Mouse (Mus musculus) E14TG2a.4 (cell line): ENCODE measurements around the gene Nfkb2.

Source experiments
- CTCF ChIP-seq: conservative IDR thresholded peaks from 2 replicates; pipeline ENCODE4 v1.5.1; 2014; ENCODE audit warnings: low read length
- POU5F1 ChIP-seq: IDR thresholded peaks from 2 replicates; pipeline ENCODE4 v1.6.1; 2014; ENCODE audit warnings: low read length, borderline replicate concordance

GRCm38 (mm10) chr19:46348761-46349458 is 44.8 kb downstream of the Nfkb2 start:
- no peak for TF ChIP-seq CTCF
- TF ChIP-seq POU5F1, result no peak
